Mouse (Mus musculus) stomach, embryonic 14.5 days (tissue): ENCODE results near the gene Mrps18a. TPM values are rescaled to one million over a fixed set of nuclear protein-coding genes. Genes with fewer than 3 reads are reported as not detected.
A peak's percentile ranks its signal among the peaks of the same experiment; 100 is the strongest.

Source experiments
- ATAC-seq: fragments of 200-750 bp; cut with Nextera tagmentation; 2 replicates; pipeline ENCODE4 v1.8.0; 2017; ENCODE audit warnings: low read depth, moderate TSS enrichment; ENCODE audit not compliant: insufficient number of reproducible peaks, insufficient read depth, low FRiP score
- H3K27ac ChIP-seq: fragments of 300-500 bp; sonication (generic); 2 replicates; pipeline ENCODE4 v1.5.1; 2014; ENCODE audit warnings: mild to moderate bottlenecking, low read length, moderate library complexity, mixed read lengths
- H3K27me3 ChIP-seq: fragments of 300-500 bp; sonication (generic); 2 replicates; pipeline ENCODE4 v1.6.1; 2014; ENCODE audit warnings: low read length, control low read depth, mixed read lengths; ENCODE audit not compliant: control insufficient read depth, insufficient read depth
- H3K36me3 ChIP-seq: fragments of 300-500 bp; sonication (generic); 2 replicates; pipeline ENCODE4 v1.6.1; 2014; ENCODE audit warnings: mild to moderate bottlenecking, control low read depth, low read length, moderate library complexity, mixed read lengths; ENCODE audit not compliant: control insufficient read depth, insufficient read depth
- H3K4me1 ChIP-seq: fragments of 300-500 bp; sonication (generic); 2 replicates; pipeline ENCODE4 v1.6.1; 2014; ENCODE audit warnings: low read length, control low read depth, mixed read lengths; ENCODE audit not compliant: control insufficient read depth, insufficient read depth
- H3K4me2 ChIP-seq: fragments of 300-500 bp; sonication (generic); replicated peaks from 2 replicates; pipeline ENCODE4 v1.6.1; 2014; ENCODE audit warnings: low read depth, low read length, control low read depth
- H3K4me3 ChIP-seq: fragments of 300-500 bp; sonication (generic); 2 replicates; pipeline ENCODE4 v1.5.1; 2014; ENCODE audit warnings: low read depth, low read length, control low read depth
- H3K9ac ChIP-seq: fragments of 300-500 bp; sonication (generic); replicated peaks from 2 replicates; pipeline ENCODE4 v1.6.1; 2014; ENCODE audit warnings: low read depth, mild to moderate bottlenecking, control low read depth, low read length, moderate library complexity, mixed read lengths
- H3K9me3 ChIP-seq: fragments of 300-500 bp; sonication (generic); 2 replicates; pipeline ENCODE4 v1.6.1; 2016; ENCODE audit warnings: low read depth, low read length, control low read depth; ENCODE audit not compliant: control insufficient read depth
- WGBS: fragments of 180-500 bp; shearing (Covaris S2); extraction: QIAGEN DNeasy Blood & Tissue Kit; methylation state at CpG from one replicate; pipeline ENCODE4 v1.1.7; 2014; 5-methylcytosine and 5-hydroxymethylcytosine counted together
- polyA plus RNA-seq: library from polyadenylated mRNA; unstranded; fragments of >200 nt; fragmentation: Nextera tagmentation; extraction: Ambion mirVana; gene quantifications from 2 replicates; pipeline ENCODE4 v1.2.1, GENCODE M21; 2014

Gene Mrps18a
- polyA plus RNA-seq, 1 experiment from 2014 or later, result 141 TPM

DNA sequence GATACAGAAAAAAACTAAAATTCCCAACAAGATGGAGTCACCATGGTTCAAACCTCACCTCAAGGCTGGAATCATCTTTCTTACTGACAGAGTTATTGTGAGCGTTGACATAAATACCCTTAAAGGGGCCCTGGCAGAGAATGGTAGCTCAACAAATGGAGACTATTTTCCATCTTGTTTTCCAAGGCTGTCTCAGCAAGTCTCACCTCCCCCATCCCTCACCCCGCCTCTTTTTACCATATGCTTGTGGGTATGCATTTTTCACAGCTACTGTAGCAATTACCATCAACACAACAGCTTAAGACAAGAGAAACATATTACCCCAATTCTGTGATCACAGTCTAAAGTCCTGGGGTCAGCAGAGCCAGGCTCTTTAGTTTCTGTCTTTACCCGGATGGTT is 27.4 kb upstream of the Mrps18a start:
- peak overlapping the region; percentile 73 for H3K27ac ChIP-seq
- no peaks in the 10 kb centered on the region for H3K9me3 ChIP-seq
- no peak overlapping the region for H3K4me3 ChIP-seq
- no peak overlapping the region for H3K9ac ChIP-seq
- H3K4me2 ChIP-seq, result no peak overlapping the region
- H3K27me3 ChIP-seq, result no peaks in the 10 kb centered on the region
- no peak for ATAC-seq
- H3K36me3 ChIP-seq, result no peaks in the 10 kb centered on the region
- WGBS, result 72% methylated on average over 3 of the region's 3 CpGs
- H3K4me1 ChIP-seq, result peaks cover 32% of the 10 kb centered on the region

DNA sequence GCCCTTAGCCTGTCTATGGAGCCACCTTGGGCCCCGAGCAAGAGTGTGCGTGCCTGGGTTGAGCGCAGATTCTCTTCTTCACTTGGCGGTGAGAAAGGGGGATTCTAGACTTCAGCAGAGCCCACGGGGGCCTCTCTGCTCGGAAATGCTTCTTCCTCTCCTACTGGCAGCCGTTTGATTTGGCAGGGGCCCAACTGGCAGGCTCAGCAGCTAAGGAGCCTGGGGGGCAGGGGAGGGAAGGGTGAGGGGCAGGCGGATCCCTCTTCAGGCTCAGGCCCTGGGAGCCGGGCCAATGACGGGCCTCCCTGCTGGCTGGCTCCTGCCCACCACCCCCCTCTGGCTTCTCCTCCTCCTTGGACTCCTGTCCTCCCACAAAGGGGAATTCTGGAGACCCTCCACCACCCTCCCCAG is 26.7 kb upstream of the Mrps18a start:
- Histone ChIP-seq H3K27me3 (no peaks in the 10 kb centered on the region), H3K9ac (no peak overlapping the region), H3K4me1 (peaks cover 32% of the 10 kb centered on the region), H3K36me3 (no peaks in the 10 kb centered on the region), H3K4me3 (no peak overlapping the region), H3K4me2 (peak overlapping the region; percentile 28), H3K9me3 (no peaks in the 10 kb centered on the region), H3K27ac (peak overlapping the region; percentile 73)
- ATAC-seq, result peak; percentile 91
- 10% methylated on average over 10 of the region's 10 CpGs for WGBS

GRCm38 (mm10) chr17:46086341-46086870 is 24.4 kb upstream of the Mrps18a start:
- 41% methylated on average over 17 of the region's 17 CpGs for WGBS
- no peak overlapping the region for H3K9ac ChIP-seq
- peaks cover 29% of the 10 kb centered on the region for H3K4me1 ChIP-seq
- H3K27me3 ChIP-seq, result no peaks in the 10 kb centered on the region
- no peak overlapping the region for H3K27ac ChIP-seq
- no peak for ATAC-seq
- H3K4me3 ChIP-seq, result no peak overlapping the region
- H3K9me3 ChIP-seq, result no peaks in the 10 kb centered on the region
- no peaks in the 10 kb centered on the region for H3K36me3 ChIP-seq
- no peak overlapping the region for H3K4me2 ChIP-seq

- WGBS, result 83% methylated on average over 1 of the region's 1 CpGs
- Histone ChIP-seq H3K9ac (no peak overlapping the region), H3K4me1 (peaks cover 5% of the 10 kb centered on the region; the same call in 1 of the 2 replicates), H3K9me3 (no peaks in the 10 kb centered on the region), H3K27ac (no peak overlapping the region), H3K27me3 (no peaks in the 10 kb centered on the region), H3K4me3 (no peak overlapping the region), H3K36me3 (no peaks in the 10 kb centered on the region), H3K4me2 (no peak overlapping the region)
- ATAC-seq, result no peak
These were observed 19.4 kb upstream of the Mrps18a start for GRCm38 (mm10) chr17:46091351-46091750.

GRCm38 (mm10) chr17:46091899-46092298 is 18.9 kb upstream of the Mrps18a start:
- Histone ChIP-seq H3K4me3 (no peak overlapping the region), H3K9me3 (no peaks in the 10 kb centered on the region), H3K9ac (no peak overlapping the region), H3K27ac (no peak overlapping the region), H3K36me3 (no peaks in the 10 kb centered on the region), H3K4me2 (no peak overlapping the region), H3K27me3 (no peaks in the 10 kb centered on the region), H3K4me1 (0 out of 2 replicates have a peak, but pooled peaks cover under 1% of the 10 kb centered on the region)
- WGBS, result 70% methylated on average over 14 of the region's 14 CpGs
- ATAC-seq, result no peak

GRCm38 (mm10) chr17:46098525-46098924 is 12.3 kb upstream of the Mrps18a start:
- no peak overlapping the region for H3K4me2 ChIP-seq
- no peaks in the 10 kb centered on the region for H3K36me3 ChIP-seq
- H3K27ac ChIP-seq, result peak overlapping the region; percentile 39; the same call in 1 of the 2 replicates
- no peak overlapping the region for H3K9ac ChIP-seq
- H3K27me3 ChIP-seq, result no peaks in the 10 kb centered on the region
- peaks cover 15% of the 10 kb centered on the region for H3K4me1 ChIP-seq
- 35% methylated on average over 8 of the region's 8 CpGs for WGBS
- H3K4me3 ChIP-seq, result no peak overlapping the region
- ATAC-seq, result no peak; the same call in 1 of the 2 replicates
- no peaks in the 10 kb centered on the region for H3K9me3 ChIP-seq

DNA sequence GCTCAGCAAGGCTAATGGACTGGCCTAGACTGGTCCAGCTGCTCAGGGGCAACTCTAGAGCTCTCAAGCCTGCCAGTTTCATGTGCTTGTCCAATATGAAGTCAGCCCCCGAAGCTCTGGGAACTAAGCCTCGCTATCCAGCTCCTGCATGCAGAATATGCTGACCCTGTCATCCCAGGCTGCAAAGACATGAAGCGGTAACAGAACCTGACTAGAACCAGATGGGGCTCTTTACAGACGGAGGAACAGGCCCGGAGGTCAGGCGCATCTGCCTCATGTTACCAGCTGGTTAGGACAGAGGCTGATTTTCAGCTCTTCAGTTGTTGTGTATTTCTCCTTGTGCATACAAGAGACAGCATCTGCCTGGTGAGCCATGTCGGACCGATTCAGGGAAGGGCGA is 8.9 kb upstream of the Mrps18a start:
- Histone ChIP-seq H3K9ac (no peak overlapping the region), H3K36me3 (no peaks in the 10 kb centered on the region), H3K27me3 (no peaks in the 10 kb centered on the region), H3K9me3 (no peaks in the 10 kb centered on the region), H3K4me2 (no peak overlapping the region), H3K4me1 (peaks cover 20% of the 10 kb centered on the region), H3K4me3 (no peak overlapping the region), H3K27ac (peak overlapping the region; percentile 55; the same call in 1 of the 2 replicates)
- 57% methylated on average over 9 of the region's 9 CpGs for WGBS
- no peak; the same call in 1 of the 2 replicates for ATAC-seq

DNA sequence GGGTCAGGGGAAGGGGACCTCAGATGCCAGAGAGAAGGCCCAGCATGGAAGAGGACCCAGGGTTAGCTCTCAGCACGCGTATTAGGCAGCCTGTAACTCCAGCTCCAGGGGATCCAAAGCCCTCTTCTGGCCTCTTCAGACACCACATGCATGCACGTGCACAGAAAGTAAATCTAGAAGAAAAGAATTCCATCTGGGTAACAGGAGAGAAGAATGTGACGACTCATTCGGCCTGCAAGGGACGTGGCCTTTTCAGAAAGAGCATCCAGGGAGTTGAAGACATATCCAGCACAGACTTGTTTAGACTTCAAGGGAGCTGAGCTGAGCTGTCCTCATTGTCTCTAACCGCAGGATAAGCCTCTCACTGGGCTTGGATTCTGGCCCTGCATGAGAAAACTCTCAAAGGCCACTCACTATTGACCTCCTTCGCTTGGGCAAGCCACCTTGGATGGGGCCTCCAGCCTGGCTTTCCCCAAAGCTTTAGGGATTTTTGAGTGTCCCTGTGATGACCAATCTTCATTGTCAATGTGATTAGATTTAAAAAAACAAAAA is 8.1 kb upstream of the Mrps18a start:
- Histone ChIP-seq H3K4me1 (peaks cover 20% of the 10 kb centered on the region), H3K27ac (no peak overlapping the region)

GRCm38 (mm10) chr17:46104487-46104886 is 6.3 kb upstream of the Mrps18a start:
- H3K4me3 ChIP-seq, result no peak overlapping the region
- ATAC-seq, result peak; percentile 82; the same call in 1 of the 2 replicates
- no peaks in the 10 kb centered on the region for H3K36me3 ChIP-seq
- H3K27me3 ChIP-seq, result no peaks in the 10 kb centered on the region
- 15% methylated on average over 12 of the region's 12 CpGs for WGBS
- H3K4me2 ChIP-seq, result no peak overlapping the region
- peak overlapping the region; percentile 21; the same call in 1 of the 2 replicates for H3K27ac ChIP-seq
- no peak overlapping the region for H3K9ac ChIP-seq
- H3K4me1 ChIP-seq, result peaks cover 14% of the 10 kb centered on the region
- no peaks in the 10 kb centered on the region for H3K9me3 ChIP-seq

More for the DNA sequence above, 8.1 kb upstream of the Mrps18a start:
- ATAC-seq, result no peak
- Histone ChIP-seq H3K36me3 (no peaks in the 10 kb centered on the region), H3K4me2 (no peak overlapping the region), H3K9me3 (no peaks in the 10 kb centered on the region), H3K4me3 (no peak overlapping the region), H3K9ac (no peak overlapping the region), H3K27me3 (no peaks in the 10 kb centered on the region)
- 61% methylated on average over 8 of the region's 8 CpGs for WGBS
